Mouse (Mus musculus) A20 (cell line): Measurements from ENCODE around the gene Gys1.

Source experiments
- DNase-seq: peaks from one replicate; pipeline ENCODE4 v3.0.0-alpha.2; 2011; ENCODE audit warnings: low read depth, low spot score

Gene Gys1

GRCm38 (mm10) chr7:45414740-45415224 is 19.9 kb upstream of the Gys1 start:
- DNase-seq = no peak

GRCm38 (mm10) chr7:45415636-45416035 is 19.0 kb upstream of the Gys1 start:
- DNase-seq = no peak

- DNase-seq = no peak
Observed at GRCm38 (mm10) chr7:45417962-45418492, 16.6 kb upstream of the Gys1 start.

GRCm38 (mm10) chr7:45419859-45420614 is 14.6 kb upstream of the Gys1 start:
- DNase-seq = no peak

GRCm38 (mm10) chr7:45420615-45420919 is 14.1 kb upstream of the Gys1 start, which contains the start of gene Lhb:
Lhb (plus strand) TSS chr7:45420820.
- DNase-seq = no peak

- no peak for DNase-seq
Observed at GRCm38 (mm10) chr7:45421194-45421593, 13.4 kb upstream of the Gys1 start.

GRCm38 (mm10) chr7:45426556-45426955 is 8.1 kb upstream of the Gys1 start:
- DNase-seq = no peak

GRCm38 (mm10) chr7:45433835-45434202 is 825 bp upstream of the Gys1 start:
- DNase-seq = no peak

- DNase-seq = no peak
Observed at GRCm38 (mm10) chr7:45435038-45435437, 394 bp downstream of the Gys1 start.

GRCm38 (mm10) chr7:45436444-45436843 is 1.8 kb downstream of the Gys1 start:
- no peak for DNase-seq

GRCm38 (mm10) chr7:45437046-45437445 is 2.4 kb downstream of the Gys1 start:
- DNase-seq = peak; percentile 29

- peak; percentile 74 for DNase-seq
Observed at GRCm38 (mm10) chr7:45437521-45438276, 3.1 kb downstream of the Gys1 start, which contains the start of gene Ruvbl2. Ruvbl2 (minus strand) TSS chr7:45438096.

- no peak for DNase-seq
Observed at GRCm38 (mm10) chr7:45443526-45444420, 9.1 kb downstream of the Gys1 start.

- peak; percentile 32 for DNase-seq
Observed at GRCm38 (mm10) chr7:45446589-45446988, 11.9 kb downstream of the Gys1 start.

- peak; percentile 80 for DNase-seq
Observed at GRCm38 (mm10) chr7:45447325-45447990, 12.8 kb downstream of the Gys1 start.

- no peak for DNase-seq
Observed at GRCm38 (mm10) chr7:45449974-45450373, 15.3 kb downstream of the Gys1 start.

GRCm38 (mm10) chr7:45451344-45451982 is 16.8 kb downstream of the Gys1 start:
- peak; percentile 84 for DNase-seq

- no peak for DNase-seq
Observed at GRCm38 (mm10) chr7:45454971-45455370, 20.3 kb downstream of the Gys1 start.

- peak; percentile 52 for DNase-seq
Observed at GRCm38 (mm10) chr7:45455932-45456696, 21.5 kb downstream of the Gys1 start.

- peak; percentile 57 for DNase-seq
Observed at GRCm38 (mm10) chr7:45456721-45457203, 22.1 kb downstream of the Gys1 start.
